Mouse (Mus musculus): Measurements from ENCODE around the gene Zfp688. TPM values are rescaled to one million over a fixed set of nuclear protein-coding genes. Genes with fewer than 3 reads are reported as not detected.
"Not testable (repeated sequence)": the region's sequence is repeated elsewhere in the genome, so short reads cannot be mapped to it uniquely, and the experiment has no call there.

Zfp688 gene
- polyA plus RNA-seq, 1 experiment from 2014 or later = 31.9 TPM

GRCm38 (mm10) chr7:127449966-127450365, 28.1 kb upstream of the Zfp688 start:
- WGBS = 87% methylated on average over 7 of the region's 7 CpGs
- Histone ChIP-seq H3K4me1 (peaks cover 46% of the 10 kb centered on the region), H3K4me2 (replicated peaks) (peak overlapping the region; percentile 81), H3K36me3 (peaks cover 33% of the 10 kb centered on the region), H3K9me3 (no peaks in the 10 kb centered on the region), H3K27ac (replicated peaks) (no peak overlapping the region; the same call in 1 of the 2 replicates), H3K9ac (replicated peaks) (peak overlapping the region; percentile 71), H3K4me3 (peak overlapping the region; percentile 93), H3K27me3 (no peaks in the 10 kb centered on the region)
- no peak for ATAC-seq (ENCODE audit: low FRiP score, low read depth)

DNA sequence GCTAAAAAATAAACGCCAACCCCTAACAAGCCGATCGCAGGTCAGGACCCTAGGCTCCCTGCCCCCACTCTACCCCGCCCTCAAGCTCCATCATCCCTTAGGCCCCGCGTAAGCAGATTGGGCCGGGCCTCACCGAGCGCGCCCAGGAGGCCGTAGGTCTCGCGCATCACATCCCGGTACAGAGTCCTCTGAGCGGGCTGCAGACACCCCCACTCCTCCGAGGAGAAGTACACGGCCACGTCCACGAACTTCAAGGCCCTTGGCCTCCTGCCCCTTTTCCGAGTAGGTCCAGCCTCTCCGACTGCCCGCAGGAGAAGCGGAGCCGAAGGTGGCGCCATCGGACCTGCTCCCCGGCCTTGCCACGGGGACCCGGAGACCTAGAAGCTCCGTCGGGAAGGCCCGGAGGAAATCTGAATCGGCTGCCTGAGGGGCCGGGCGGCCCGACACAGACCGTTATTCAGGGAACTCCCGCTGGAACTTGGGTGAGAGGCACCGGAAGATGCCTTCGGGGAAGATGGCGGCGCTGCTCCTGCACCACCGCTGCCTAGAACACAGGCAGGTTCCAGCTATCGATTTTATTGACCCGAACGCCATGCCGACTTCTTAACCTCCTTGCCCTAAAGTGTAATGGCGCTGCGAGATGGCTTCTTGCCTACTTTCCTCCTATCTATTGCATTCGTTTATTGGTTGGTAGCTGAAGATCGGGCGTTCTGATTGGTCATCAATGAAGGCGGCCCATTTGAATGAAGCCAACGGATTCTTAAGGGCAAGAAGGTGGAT, 26.8 kb upstream of the Zfp688 start, which contains the start of gene Zfp689:
TSS of gene Zfp689 (minus strand) at position 638 of the 780 bp plus-strand sequence.
- Histone ChIP-seq H3K36me3 (peaks cover 41% of the 10 kb centered on the region), H3K4me3 (peak within 1 kb of the TSS; percentile 93), H3K4me2 (replicated peaks) (peak within 1 kb of the TSS; percentile 81), H3K4me1 (peaks cover 46% of the 10 kb centered on the region), H3K9ac (replicated peaks) (peak within 1 kb of the TSS; percentile 85), H3K9me3 (no peaks in the 10 kb centered on the region), H3K27ac (replicated peaks) (peak within 1 kb of the TSS; percentile 96), H3K27me3 (no peaks in the 10 kb centered on the region)
- ATAC-seq (ENCODE audit: low FRiP score, low read depth) = peak; percentile 89
- under 1% methylated on average over 54 of the region's 54 CpGs for WGBS

- Histone ChIP-seq H3K4me3 (no peak overlapping the region), H3K4me2 (replicated peaks) (no peak overlapping the region), H3K9ac (replicated peaks) (no peak overlapping the region), H3K9me3 (no peaks in the 10 kb centered on the region), H3K27me3 (no peaks in the 10 kb centered on the region), H3K27ac (replicated peaks) (no peak overlapping the region), H3K4me1 (peaks cover 8% of the 10 kb centered on the region), H3K36me3 (peaks cover 48% of the 10 kb centered on the region)
- ATAC-seq (ENCODE audit: low FRiP score, low read depth) = no peak
- 93% methylated on average over 20 of the region's 20 CpGs for WGBS
Observed at GRCm38 (mm10) chr7:127443976-127444375, 22.1 kb upstream of the Zfp688 start.

DNA sequence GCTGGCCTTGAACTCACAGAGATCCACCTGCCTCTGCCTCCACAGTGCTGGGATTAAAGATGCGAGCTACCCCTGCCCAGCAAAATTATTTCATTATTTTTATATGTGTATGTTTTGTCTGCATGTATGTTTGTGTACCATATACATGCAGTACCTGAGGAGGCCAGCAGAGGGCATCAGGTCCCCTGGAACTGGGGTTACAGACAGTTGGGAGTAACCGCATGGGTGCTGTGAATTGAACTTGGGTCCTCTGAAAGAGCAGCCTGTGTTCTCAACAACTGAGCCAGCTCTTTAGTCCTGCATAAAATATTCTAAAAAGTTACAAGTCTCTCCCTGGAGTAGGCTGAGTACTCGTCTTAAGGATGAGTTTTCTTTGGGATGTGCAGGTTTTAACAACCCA, 15.9 kb upstream of the Zfp688 start:
- H3K27ac ChIP-seq (replicated peaks) = no peak overlapping the region
- H3K27me3 ChIP-seq = no peaks in the 10 kb centered on the region
- no peak overlapping the region for H3K9ac ChIP-seq (replicated peaks)
- ATAC-seq (ENCODE audit: low FRiP score, low read depth) = no peak
- H3K4me1 ChIP-seq = no peaks in the 10 kb centered on the region
- no peak overlapping the region for H3K4me2 ChIP-seq (replicated peaks)
- H3K9me3 ChIP-seq = peaks cover 13% of the 10 kb centered on the region; the same call in 1 of the 2 replicates
- WGBS = 91% methylated on average over 3 of the region's 3 CpGs
- peaks cover 8% of the 10 kb centered on the region for H3K36me3 ChIP-seq
- no peak overlapping the region for H3K4me3 ChIP-seq

GRCm38 (mm10) chr7:127435206-127435605, 13.3 kb upstream of the Zfp688 start:
- no peak for ATAC-seq (ENCODE audit: low FRiP score, low read depth)
- no peak overlapping the region for H3K4me3 ChIP-seq
- H3K4me1 ChIP-seq = no peaks in the 10 kb centered on the region
- no peaks in the 10 kb centered on the region for H3K27me3 ChIP-seq
- WGBS = 83% methylated on average over 4 of the region's 4 CpGs
- no peak overlapping the region for H3K9ac ChIP-seq (replicated peaks)
- H3K27ac ChIP-seq (replicated peaks) = no peak overlapping the region
- peaks cover 13% of the 10 kb centered on the region; the same call in 1 of the 2 replicates for H3K9me3 ChIP-seq
- no peaks in the 10 kb centered on the region for H3K36me3 ChIP-seq
- no peak overlapping the region for H3K4me2 ChIP-seq (replicated peaks)

- ATAC-seq (ENCODE audit: low FRiP score, low read depth) = no peak
- Histone ChIP-seq H3K9me3 (no peaks in the 10 kb centered on the region), H3K27ac (replicated peaks) (no peak overlapping the region), H3K27me3 (peaks cover 22% of the 10 kb centered on the region), H3K4me2 (replicated peaks) (no peak overlapping the region), H3K36me3 (no peaks in the 10 kb centered on the region), H3K9ac (replicated peaks) (no peak overlapping the region), H3K4me1 (peaks cover 6% of the 10 kb centered on the region), H3K4me3 (no peak overlapping the region)
- 73% methylated on average over 3 of the region's 3 CpGs for WGBS
Observed at GRCm38 (mm10) chr7:127426354-127426753, 4.5 kb upstream of the Zfp688 start.

- H3K27ac ChIP-seq (replicated peaks) = no peak overlapping the region
- H3K36me3 ChIP-seq = no peaks in the 10 kb centered on the region
- H3K4me1 ChIP-seq = peaks cover 11% of the 10 kb centered on the region
- WGBS = 87% methylated on average over 2 of the region's 2 CpGs
- no peak for ATAC-seq (ENCODE audit: low FRiP score, low read depth)
- H3K27me3 ChIP-seq = peaks cover 22% of the 10 kb centered on the region
- H3K4me2 ChIP-seq (replicated peaks) = no peak overlapping the region
- H3K9ac ChIP-seq (replicated peaks) = no peak overlapping the region
- H3K9me3 ChIP-seq = no peaks in the 10 kb centered on the region
- no peak overlapping the region for H3K4me3 ChIP-seq
Observed at GRCm38 (mm10) chr7:127425911-127426310, 4.0 kb upstream of the Zfp688 start.

DNA sequence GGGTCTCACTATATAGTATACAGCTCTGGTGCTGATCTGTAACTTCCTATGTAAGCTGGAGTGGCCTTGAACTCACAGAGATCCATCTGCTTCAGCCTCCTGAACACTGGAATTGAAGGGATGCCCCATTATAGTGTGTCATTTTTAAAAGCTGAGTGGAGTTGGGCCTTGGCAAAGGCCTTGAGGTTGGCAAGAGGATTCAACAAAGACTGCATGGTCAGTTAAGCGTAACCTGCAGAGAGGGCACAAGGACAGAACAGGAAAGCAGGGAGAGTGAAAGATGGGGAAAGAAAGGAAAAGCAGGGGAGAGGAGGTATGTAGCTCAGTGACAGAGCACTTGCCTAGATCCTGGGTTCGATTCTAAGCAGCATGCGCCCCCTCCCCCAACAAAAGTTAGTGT, 3.4 kb upstream of the Zfp688 start:
- no peak for ATAC-seq (ENCODE audit: low FRiP score, low read depth)
- 88% methylated on average over 3 of the region's 3 CpGs for WGBS
- Histone ChIP-seq H3K27ac (replicated peaks) (no peak overlapping the region), H3K4me2 (replicated peaks) (no peak overlapping the region), H3K27me3 (peaks cover 22% of the 10 kb centered on the region), H3K9ac (replicated peaks) (no peak overlapping the region), H3K4me3 (no peak overlapping the region), H3K36me3 (no peaks in the 10 kb centered on the region), H3K9me3 (no peaks in the 10 kb centered on the region), H3K4me1 (peaks cover 14% of the 10 kb centered on the region)

DNA sequence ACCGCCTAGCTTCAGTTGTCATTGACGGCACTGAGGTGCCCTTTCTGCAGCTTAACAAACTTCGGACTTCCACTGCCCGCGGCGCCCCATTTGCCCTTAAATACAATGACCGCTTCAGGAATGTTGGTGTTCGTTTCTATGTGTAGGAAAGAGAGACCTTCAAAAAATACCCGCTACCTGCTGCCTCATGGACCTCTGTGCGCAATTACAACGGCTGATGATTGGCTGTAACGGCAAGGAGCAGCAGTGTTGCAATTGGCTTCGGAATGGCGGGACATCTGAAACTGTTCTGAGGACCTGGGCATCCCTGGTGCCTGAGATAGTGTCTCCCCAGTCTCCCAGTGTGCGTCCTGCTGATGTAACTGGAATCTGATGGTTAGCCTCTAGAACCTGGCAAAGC, 379 bp upstream of the Zfp688 start:
- Histone ChIP-seq H3K36me3 (peaks cover 21% of the 10 kb centered on the region), H3K9ac (replicated peaks) (peak overlapping the region; percentile 85), H3K4me2 (replicated peaks) (peak overlapping the region; percentile 95), H3K27me3 (peaks cover 22% of the 10 kb centered on the region), H3K27ac (replicated peaks) (0 out of 2 replicates have a peak overlapping the region, but pooled peaks have one; percentile 69), H3K4me1 (peaks cover 14% of the 10 kb centered on the region), H3K4me3 (peak overlapping the region; percentile 76), H3K9me3 (no peaks in the 10 kb centered on the region)
- peak; percentile 63 for ATAC-seq (ENCODE audit: low FRiP score, low read depth)
- WGBS = 4% methylated on average over 15 of the region's 15 CpGs

DNA sequence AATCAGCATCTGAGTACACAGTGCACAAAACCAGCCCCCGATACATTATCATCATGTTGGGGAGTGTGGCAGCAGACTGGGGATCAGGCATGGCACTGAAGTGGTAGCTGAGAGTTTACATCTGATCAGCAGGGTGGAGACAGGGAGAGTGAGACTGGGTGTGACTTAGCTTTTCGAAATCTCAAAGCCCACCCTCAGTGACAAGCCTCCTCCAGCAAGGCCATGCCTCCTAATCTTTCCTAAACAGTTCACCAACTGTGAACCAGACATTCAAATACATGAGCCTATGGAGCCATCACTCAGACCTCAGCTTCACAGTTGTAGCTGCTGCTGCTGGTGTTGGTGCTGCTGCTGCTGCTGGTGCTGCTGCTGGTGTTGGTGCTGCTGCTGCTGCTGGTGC, 10.4 kb downstream of the Zfp688 start:
- H3K4me1 ChIP-seq = 0 out of 2 replicates have a peak, but pooled peaks cover under 1% of the 10 kb centered on the region
- WGBS = 79% methylated on average over 2 of the region's 2 CpGs
- H3K4me2 ChIP-seq (replicated peaks) = no peak overlapping the region
- H3K9me3 ChIP-seq = 0 out of 2 replicates have a peak, but pooled peaks cover 2% of the 10 kb centered on the region
- H3K9ac ChIP-seq (replicated peaks) = no peak overlapping the region
- H3K27ac ChIP-seq (replicated peaks) = no peak overlapping the region
- ATAC-seq (ENCODE audit: low FRiP score, low read depth) = no peak
- H3K36me3 ChIP-seq = no peaks in the 10 kb centered on the region
- no peak overlapping the region for H3K4me3 ChIP-seq
- H3K27me3 ChIP-seq = 0 out of 2 replicates have a peak, but pooled peaks cover 10% of the 10 kb centered on the region

DNA sequence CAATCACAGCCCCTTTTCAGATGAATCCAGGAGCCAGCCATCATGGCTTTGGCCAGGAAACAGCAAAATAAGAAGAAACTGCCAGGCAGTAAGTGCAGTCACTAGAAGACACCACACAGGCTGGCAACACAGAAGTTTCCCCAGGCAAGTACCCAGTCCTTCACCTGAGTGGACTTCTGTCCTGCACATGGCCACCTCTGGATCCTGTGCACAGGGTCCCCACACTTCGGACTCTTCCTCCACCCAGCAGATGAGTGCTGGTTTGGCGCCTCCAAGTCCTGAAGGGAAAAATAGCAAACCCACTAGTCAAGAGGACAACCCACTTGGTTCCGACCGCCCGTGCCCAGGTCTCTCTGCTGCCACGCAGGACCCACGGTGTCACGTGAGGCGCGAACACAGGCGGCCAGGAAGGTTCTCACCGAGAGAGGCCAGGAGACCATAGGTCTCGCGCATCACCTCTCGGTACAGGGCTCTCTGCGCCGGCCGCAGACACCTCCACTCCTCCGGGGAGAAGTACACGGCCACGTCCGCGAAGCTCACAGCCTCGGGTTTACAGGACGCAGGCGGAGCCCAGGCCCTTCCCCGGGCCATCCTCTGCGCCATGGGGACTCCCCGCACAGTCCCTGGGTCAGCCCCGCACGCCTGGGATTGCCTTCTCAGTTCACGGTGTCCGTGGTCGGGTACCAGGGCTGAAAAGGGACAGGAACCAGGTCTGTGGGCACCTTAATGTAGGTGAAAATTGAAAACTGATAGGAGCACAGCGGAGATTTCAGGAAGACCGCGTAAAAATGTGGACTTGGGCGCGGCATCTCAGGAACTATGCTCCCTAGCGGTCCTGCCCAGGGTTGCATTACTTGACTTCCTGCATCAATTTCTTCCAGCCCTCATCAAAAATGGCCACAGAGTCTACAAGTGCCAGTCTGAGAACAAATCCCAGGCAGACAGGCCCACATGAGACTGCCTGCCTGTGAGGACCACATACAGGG, 15.6 kb downstream of the Zfp688 start, which contains the start of gene Zfp764:
TSS of gene Zfp764 (minus strand) at position 821 of the 986 bp plus-strand sequence.
- H3K27ac ChIP-seq (replicated peaks) = peak within 1 kb of the TSS; percentile 66; the same call in 1 of the 2 replicates
- peak; percentile 86 for ATAC-seq (ENCODE audit: low FRiP score, low read depth)
- H3K9ac ChIP-seq (replicated peaks) = peak within 1 kb of the TSS; percentile 83
- not testable (repeated sequence) for H3K27me3 ChIP-seq, H3K4me1 ChIP-seq, H3K9me3 ChIP-seq, H3K36me3 ChIP-seq
- 7% methylated on average over 40 of the region's 40 CpGs for WGBS
- peak within 1 kb of the TSS; percentile 91 for H3K4me2 ChIP-seq (replicated peaks)
- H3K4me3 ChIP-seq = peak within 1 kb of the TSS; percentile 57
